Mouse (Mus musculus): ENCODE measurements at regions not wholly inside any gene's neighbourhood (a gene's known extent, or its start where the extent isn't known, plus 50 kb on each side); places are given as distances from the start of the nearest gene placed in this dataset.
A peak's percentile ranks its signal among the peaks of the same experiment; 100 is the strongest.

DNA sequence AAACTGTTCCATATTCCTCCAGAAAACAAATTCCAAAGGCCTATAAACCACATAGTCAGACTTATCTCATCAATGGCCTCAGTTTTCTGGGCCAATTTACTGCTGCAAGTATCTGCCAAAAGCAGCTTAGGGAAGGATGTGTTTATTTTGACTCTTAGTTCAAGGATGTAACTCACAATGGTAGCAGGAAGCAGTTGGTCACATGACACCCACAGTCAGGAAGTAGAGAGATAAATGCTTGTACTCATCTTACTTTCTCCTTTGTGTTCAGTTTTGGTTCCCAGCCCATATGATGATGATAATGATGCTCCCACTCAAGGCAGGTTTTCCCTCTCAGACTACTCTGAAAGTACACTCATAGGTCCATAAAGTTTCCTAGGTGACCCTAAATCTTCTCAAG, 170.8 kb downstream of the Sox11 start:
- Histone ChIP-seq H3K9me3 (ENCODE audit: control insufficient read depth, low read length) (no peaks in the 10 kb centered on the region), H3K27me3 (ENCODE audit: control insufficient read depth, insufficient read depth, low read length) (no peaks in the 10 kb centered on the region), H3K36me3 (ENCODE audit: control insufficient read depth, insufficient read depth, low read length) (no peaks in the 10 kb centered on the region), H3K4me3 (ENCODE audit: control insufficient read depth in 1 of 2, insufficient read depth in 1 of 2, low read depth in 1 of 2, low read length in 2 of 2) (no peak overlapping the region), H3K27ac (replicated peaks in 1 of 2; ENCODE audit: control insufficient read depth in 1 of 2, insufficient read depth in 1 of 2, low read depth in 2 of 2, low read length in 2 of 2) (no peak overlapping the region), H3K4me1 (ENCODE audit: control insufficient read depth in 2 of 2, insufficient read depth in 2 of 2, low read length in 2 of 2) (no peaks in the 10 kb centered on the region), H3K9ac (ENCODE audit: low read length) (no peak overlapping the region), H3K4me2 (ENCODE audit: low read length) (no peak overlapping the region)
- no peak for ATAC-seq (ENCODE audit: insufficient number of reproducible peaks, insufficient read depth, low FRiP score, low read depth)

GRCm38 (mm10) chr12:27164920-27165504, 177.4 kb downstream of the Sox11 start:
- Histone ChIP-seq H3K4me1 (ENCODE audit: control insufficient read depth in 2 of 2, insufficient read depth in 2 of 2, low read length in 2 of 2) (peaks cover 0 to under 1% of the 10 kb centered on the region in 2 experiments; a peak in 2 of 4 replicates), H3K4me2 (ENCODE audit: low read length) (no peak overlapping the region), H3K4me3 (ENCODE audit: control insufficient read depth in 1 of 2, insufficient read depth in 1 of 2, low read depth in 1 of 2, low read length in 2 of 2) (no peak overlapping the region), H3K36me3 (ENCODE audit: control insufficient read depth, insufficient read depth, low read length) (no peaks in the 10 kb centered on the region), H3K9ac (ENCODE audit: low read length) (no peak overlapping the region), H3K27ac (replicated peaks in 1 of 2; ENCODE audit: control insufficient read depth in 1 of 2, insufficient read depth in 1 of 2, low read depth in 2 of 2, low read length in 2 of 2) (no peak overlapping the region), H3K9me3 (ENCODE audit: control insufficient read depth, low read length) (no peaks in the 10 kb centered on the region), H3K27me3 (ENCODE audit: control insufficient read depth, insufficient read depth, low read length) (no peaks in the 10 kb centered on the region)
- ATAC-seq (ENCODE audit: insufficient number of reproducible peaks, insufficient read depth, low FRiP score, low read depth): no peak
- WGBS: 87% methylated on average over 4 of the region's 4 CpGs

DNA sequence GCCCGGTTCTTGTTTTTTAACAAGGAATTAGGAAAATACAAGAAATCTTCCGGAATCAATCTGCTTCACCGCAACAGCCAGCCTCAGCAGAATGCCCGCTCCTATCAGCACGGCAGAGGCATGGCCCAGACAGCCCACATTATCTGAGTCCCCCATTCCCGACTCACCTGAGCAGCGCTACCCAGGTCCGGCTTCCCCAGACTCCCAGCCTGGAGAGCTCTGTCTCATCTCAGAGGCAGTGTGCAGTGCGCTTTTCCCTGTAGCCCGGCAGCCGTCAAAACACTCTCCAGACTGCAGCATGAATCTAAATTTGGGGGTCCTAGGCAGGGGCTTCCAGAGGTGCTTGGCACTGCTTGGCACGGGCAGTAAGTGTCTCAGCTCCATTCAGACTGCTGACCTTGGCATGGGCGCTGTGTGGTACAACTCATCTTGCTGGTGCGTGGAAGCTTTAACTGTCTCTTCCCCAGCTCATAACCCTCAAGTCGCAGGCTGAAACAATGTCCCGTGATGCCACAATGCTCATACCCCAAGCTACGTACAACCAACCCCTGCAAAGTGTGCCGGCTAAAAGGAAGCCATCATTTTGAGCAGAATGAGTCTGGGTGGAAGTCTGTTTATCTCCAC, 182.2 kb downstream of the Sox11 start:
- Histone ChIP-seq H3K9me3 (ENCODE audit: control insufficient read depth, low read length) (0 out of 2 replicates have a peak, but pooled peaks cover 3% of the 10 kb centered on the region), H3K4me1 (ENCODE audit: control insufficient read depth in 2 of 2, insufficient read depth in 2 of 2, low read length in 2 of 2) (peaks cover 2 to 3% of the 10 kb centered on the region in 2 experiments; a peak in 2 of 4 replicates), H3K4me3 (ENCODE audit: control insufficient read depth in 1 of 2, insufficient read depth in 1 of 2, low read depth in 1 of 2, low read length in 2 of 2) (no peak overlapping the region), H3K27me3 (ENCODE audit: control insufficient read depth, insufficient read depth, low read length) (no peaks in the 10 kb centered on the region), H3K9ac (ENCODE audit: low read length) (no peak overlapping the region), H3K27ac (replicated peaks in 1 of 2; ENCODE audit: control insufficient read depth in 1 of 2, insufficient read depth in 1 of 2, low read depth in 2 of 2, low read length in 2 of 2) (no peak overlapping the region), H3K4me2 (ENCODE audit: low read length) (no peak overlapping the region), H3K36me3 (ENCODE audit: control insufficient read depth, insufficient read depth, low read length) (no peaks in the 10 kb centered on the region)
- no peak for ATAC-seq (ENCODE audit: insufficient number of reproducible peaks, insufficient read depth, low FRiP score, low read depth)
- WGBS: 60% methylated on average over 18 of the region's 18 CpGs

DNA sequence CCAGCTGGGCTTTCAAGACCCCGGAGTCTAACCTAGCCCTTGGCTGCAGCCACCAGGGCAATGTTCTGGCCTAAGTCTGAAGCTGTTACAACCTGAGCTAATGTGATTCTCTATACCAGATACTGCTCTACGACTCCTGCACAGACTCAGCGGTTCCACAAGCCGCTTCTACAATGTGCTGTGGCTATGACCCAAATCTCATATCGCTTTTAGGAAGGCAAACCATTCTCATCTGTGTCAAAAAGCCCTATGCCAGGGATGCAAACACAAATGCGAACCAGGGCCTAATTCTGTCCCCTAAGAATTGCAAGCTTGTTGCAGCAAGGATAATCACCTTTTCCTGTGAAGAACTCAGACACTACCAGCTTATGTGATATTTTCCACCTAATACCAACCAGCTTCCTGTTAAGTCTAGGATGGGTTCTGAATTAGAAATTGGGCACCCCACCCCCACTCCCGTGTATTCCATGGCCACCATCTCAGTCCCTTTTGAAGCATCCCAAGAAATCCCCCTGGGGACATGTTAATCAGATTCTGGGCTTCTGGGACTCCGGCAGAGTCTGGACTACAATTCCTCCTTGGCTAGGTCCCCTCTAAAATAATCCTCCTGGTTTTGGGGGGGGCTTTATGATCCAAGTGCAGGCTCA, 182.8 kb downstream of the Sox11 start:
- Histone ChIP-seq H3K27me3 (ENCODE audit: control insufficient read depth, insufficient read depth, low read length) (no peaks in the 10 kb centered on the region), H3K4me3 (ENCODE audit: control insufficient read depth in 1 of 2, insufficient read depth in 1 of 2, low read depth in 1 of 2, low read length in 2 of 2) (no peak overlapping the region), H3K36me3 (ENCODE audit: control insufficient read depth, insufficient read depth, low read length) (no peaks in the 10 kb centered on the region), H3K9me3 (ENCODE audit: control insufficient read depth, low read length) (0 out of 2 replicates have a peak, but pooled peaks cover 3% of the 10 kb centered on the region), H3K9ac (ENCODE audit: low read length) (no peak overlapping the region), H3K27ac (replicated peaks in 1 of 2; ENCODE audit: control insufficient read depth in 1 of 2, insufficient read depth in 1 of 2, low read depth in 2 of 2, low read length in 2 of 2) (no peak overlapping the region), H3K4me1 (ENCODE audit: control insufficient read depth in 2 of 2, insufficient read depth in 2 of 2, low read length in 2 of 2) (peaks cover 2 to 3% of the 10 kb centered on the region in 2 experiments; a peak in 2 of 4 replicates), H3K4me2 (ENCODE audit: low read length) (no peak overlapping the region)
- no peak for ATAC-seq (ENCODE audit: insufficient number of reproducible peaks, insufficient read depth, low FRiP score, low read depth)
- WGBS: 74% methylated on average over 8 of the region's 8 CpGs

DNA sequence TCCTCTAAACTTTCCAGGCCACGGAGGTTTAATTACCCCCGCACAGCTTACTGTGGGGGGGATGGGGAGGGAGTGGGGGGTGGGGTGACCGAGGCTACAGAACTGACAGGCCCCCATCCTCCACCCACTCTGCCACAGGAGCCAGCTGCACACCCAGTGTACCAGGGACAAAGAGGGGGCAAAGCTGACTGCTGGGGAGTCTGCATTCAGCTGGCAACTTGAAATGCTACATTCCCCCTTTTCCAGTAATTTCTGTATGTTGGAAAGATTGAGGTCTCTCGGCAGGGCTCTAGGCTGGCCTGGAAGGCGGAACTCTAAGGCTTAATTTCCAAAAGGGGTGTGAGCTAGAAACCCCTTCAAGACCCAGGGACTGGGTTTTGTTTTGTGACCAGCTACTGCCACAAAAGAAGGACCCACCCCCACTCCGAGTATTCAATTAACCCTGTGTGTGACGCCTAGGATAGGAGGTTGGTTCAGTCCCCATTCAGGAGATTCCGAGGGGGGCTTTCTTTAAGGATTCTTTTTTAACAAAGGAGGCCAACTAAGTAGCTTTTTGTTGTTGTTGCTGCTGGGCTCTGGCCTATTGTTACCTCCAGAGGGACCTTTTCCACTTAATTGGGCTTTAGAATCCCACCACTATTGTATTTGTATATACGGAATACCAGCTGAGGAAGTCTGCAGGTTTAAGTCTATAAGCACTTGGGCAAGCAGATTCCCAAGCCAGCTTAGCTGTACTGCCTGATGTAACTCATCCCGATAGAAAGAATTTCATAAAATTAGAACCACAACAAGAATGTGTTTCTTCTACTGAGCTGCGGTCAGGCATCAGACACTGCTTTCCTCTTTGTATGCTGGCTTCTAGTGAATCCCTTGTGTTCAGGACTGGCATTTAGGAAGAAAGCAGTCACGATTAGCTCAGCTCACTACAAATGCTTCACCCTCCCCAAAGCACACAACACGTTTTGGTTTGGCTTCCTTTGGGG, 191.2 kb downstream of the Sox11 start:
- Histone ChIP-seq H3K27ac (replicated peaks in 1 of 2; ENCODE audit: control insufficient read depth in 1 of 2, insufficient read depth in 1 of 2, low read depth in 2 of 2, low read length in 2 of 2) (no peak overlapping the region), H3K27me3 (ENCODE audit: control insufficient read depth, insufficient read depth, low read length) (no peaks in the 10 kb centered on the region), H3K4me1 (ENCODE audit: control insufficient read depth in 2 of 2, insufficient read depth in 2 of 2, low read length in 2 of 2) (no peaks in the 10 kb centered on the region), H3K4me3 (ENCODE audit: control insufficient read depth in 1 of 2, insufficient read depth in 1 of 2, low read depth in 1 of 2, low read length in 2 of 2) (no peak overlapping the region), H3K9ac (ENCODE audit: low read length) (no peak overlapping the region), H3K9me3 (ENCODE audit: control insufficient read depth, low read length) (no peaks in the 10 kb centered on the region), H3K36me3 (ENCODE audit: control insufficient read depth, insufficient read depth, low read length) (no peaks in the 10 kb centered on the region), H3K4me2 (ENCODE audit: low read length) (no peak overlapping the region)
- 51% methylated on average over 13 of the region's 13 CpGs for WGBS
- no peak for ATAC-seq (ENCODE audit: insufficient number of reproducible peaks, insufficient read depth, low FRiP score, low read depth)

DNA sequence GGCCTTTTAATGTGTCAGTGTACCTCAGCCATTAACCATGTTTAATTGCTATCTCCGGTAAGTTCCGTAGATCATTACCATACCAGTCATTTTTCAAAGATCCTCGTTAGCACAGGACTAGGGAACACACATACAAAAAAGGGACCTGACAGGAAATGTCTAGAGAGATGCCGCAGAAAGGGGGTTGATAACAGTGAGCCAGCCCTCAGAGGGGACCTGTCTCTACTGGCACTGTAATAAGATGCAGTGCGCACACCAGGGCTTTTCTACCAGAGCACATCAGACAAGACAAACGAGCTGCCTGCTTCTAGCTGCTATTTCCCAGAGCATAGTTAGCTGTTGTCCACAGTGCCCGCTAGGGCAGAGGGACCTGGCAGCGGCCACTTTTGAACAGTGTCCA, 199.1 kb downstream of the Sox11 start:
- Histone ChIP-seq H3K36me3 (ENCODE audit: control insufficient read depth, insufficient read depth, low read length) (no peaks in the 10 kb centered on the region), H3K4me1 (ENCODE audit: control insufficient read depth in 2 of 2, insufficient read depth in 2 of 2, low read length in 2 of 2) (peaks cover 0 to 4% of the 10 kb centered on the region in 2 experiments; a peak in 2 of 4 replicates), H3K27ac (replicated peaks in 1 of 2; ENCODE audit: control insufficient read depth in 1 of 2, insufficient read depth in 1 of 2, low read depth in 2 of 2, low read length in 2 of 2) (no peak overlapping the region), H3K9ac (ENCODE audit: low read length) (no peak overlapping the region), H3K9me3 (ENCODE audit: control insufficient read depth, low read length) (no peaks in the 10 kb centered on the region), H3K27me3 (ENCODE audit: control insufficient read depth, insufficient read depth, low read length) (no peaks in the 10 kb centered on the region), H3K4me3 (ENCODE audit: control insufficient read depth in 1 of 2, insufficient read depth in 1 of 2, low read depth in 1 of 2, low read length in 2 of 2) (no peak overlapping the region), H3K4me2 (ENCODE audit: low read length) (no peak overlapping the region)
- ATAC-seq (ENCODE audit: insufficient number of reproducible peaks, insufficient read depth, low FRiP score, low read depth): no peak
- 76% methylated on average over 8 of the region's 8 CpGs for WGBS

DNA sequence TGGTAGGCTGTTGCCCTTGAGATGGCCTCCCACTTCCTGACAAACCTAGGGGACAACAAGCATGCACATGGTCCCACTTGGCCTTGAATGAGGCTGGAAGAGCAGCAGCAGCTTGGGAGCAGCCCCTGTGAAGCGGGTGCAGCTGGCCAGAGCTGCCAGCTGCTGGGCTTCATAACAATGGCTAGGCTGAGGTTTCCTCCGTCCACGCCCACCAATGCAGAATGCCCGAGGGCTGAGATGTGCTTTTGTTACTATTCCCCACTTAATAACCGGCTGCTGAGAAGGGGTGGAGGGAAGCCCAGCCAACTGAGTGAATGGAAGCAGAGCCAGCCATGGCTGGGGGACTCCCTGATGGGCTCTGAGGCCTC, 202.1 kb downstream of the Sox11 start:
- 0 out of 4 replicates have a peak overlapping the region, but pooled peaks of 1 of the 2 experiments have one; percentile 14 for H3K27ac ChIP-seq (replicated peaks in 1 of 2; ENCODE audit: control insufficient read depth in 1 of 2, insufficient read depth in 1 of 2, low read depth in 2 of 2, low read length in 2 of 2)
- no peaks in the 10 kb centered on the region for H3K36me3 ChIP-seq (ENCODE audit: control insufficient read depth, insufficient read depth, low read length)
- ATAC-seq (ENCODE audit: insufficient number of reproducible peaks, insufficient read depth, low FRiP score, low read depth): no peak
- no peak overlapping the region for H3K9ac ChIP-seq (ENCODE audit: low read length)
- no peaks in the 10 kb centered on the region for H3K9me3 ChIP-seq (ENCODE audit: control insufficient read depth, low read length)
- H3K4me2 ChIP-seq (ENCODE audit: low read length): no peak overlapping the region
- peaks cover 0 to 4% of the 10 kb centered on the region in 2 experiments; a peak in 2 of 4 replicates for H3K4me1 ChIP-seq (ENCODE audit: control insufficient read depth in 2 of 2, insufficient read depth in 2 of 2, low read length in 2 of 2)
- no peak overlapping the region for H3K4me3 ChIP-seq (ENCODE audit: control insufficient read depth in 1 of 2, insufficient read depth in 1 of 2, low read depth in 1 of 2, low read length in 2 of 2)
- no peaks in the 10 kb centered on the region for H3K27me3 ChIP-seq (ENCODE audit: control insufficient read depth, insufficient read depth, low read length)
- 48% methylated on average over 5 of the region's 5 CpGs for WGBS
